Mouse (Mus musculus): ENCODE measurements around the gene Kcnj12.

The Kcnj12 gene

GRCm38 (mm10) chr11:61022550-61023391 is at the start of gene Kcnj12:
Gene Kcnj12, plus strand, starts transcription at chr11:61022564.
- in situ Hi-C loops (cut with MboI, MseI), result no loop called here

DNA sequence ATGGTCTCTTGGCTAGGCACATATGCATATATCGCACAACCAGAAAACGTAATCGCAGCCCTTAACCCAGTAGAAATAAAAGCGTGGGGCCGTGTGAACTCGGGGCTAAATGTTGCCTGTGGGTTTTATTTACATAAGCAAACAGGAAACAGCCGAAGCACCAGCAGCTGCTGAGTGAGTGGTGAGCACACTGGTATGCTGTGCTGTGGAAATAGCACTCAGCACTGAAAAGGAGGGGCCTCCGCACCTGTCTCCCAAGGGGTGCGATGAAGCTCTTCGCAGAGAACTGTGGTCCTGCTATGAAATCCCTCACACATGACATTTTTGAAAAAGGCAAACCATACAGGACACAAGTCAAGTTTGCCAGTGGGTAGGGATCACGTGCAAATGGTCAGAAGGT is 47.3 kb upstream of the Kcnj12 start:
- in situ Hi-C loops (cut with MboI, MseI), result no loop called here

GRCm38 (mm10) chr11:60976234-60976633 is 46.1 kb upstream of the Kcnj12 start:
- in situ Hi-C loops (cut with MboI, MseI), result no loop called here

DNA sequence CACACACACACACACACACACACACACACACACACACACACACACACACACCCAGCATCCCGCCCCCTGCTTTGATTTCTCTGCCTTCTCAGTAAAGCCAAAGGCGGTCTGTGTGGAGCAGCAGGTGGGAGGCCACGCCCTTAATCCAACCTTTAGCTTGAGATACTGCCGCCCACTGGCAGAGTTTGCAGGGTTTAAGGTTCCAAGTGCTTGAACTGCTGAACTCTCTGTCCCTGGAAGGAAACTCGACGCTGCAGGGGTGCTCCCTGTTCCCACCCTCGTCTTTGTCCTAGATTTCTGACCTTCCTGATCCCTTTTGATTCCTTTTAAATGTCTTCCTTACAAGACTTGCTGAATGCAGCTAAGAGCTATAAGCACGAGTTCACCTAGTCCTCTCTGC is 45.6 kb upstream of the Kcnj12 start:
- in situ Hi-C loops (cut with MboI, MseI), result no loop called here

GRCm38 (mm10) chr11:60977153-60977552 is 45.2 kb upstream of the Kcnj12 start:
- in situ Hi-C loops (cut with MboI, MseI), result no loop called here

GRCm38 (mm10) chr11:60978658-60979057 is 43.7 kb upstream of the Kcnj12 start:
- in situ Hi-C loops (cut with MboI, MseI), result no loop called here

GRCm38 (mm10) chr11:60979788-60980187 is 42.6 kb upstream of the Kcnj12 start:
- in situ Hi-C loops (cut with MboI, MseI), result no loop called here

DNA sequence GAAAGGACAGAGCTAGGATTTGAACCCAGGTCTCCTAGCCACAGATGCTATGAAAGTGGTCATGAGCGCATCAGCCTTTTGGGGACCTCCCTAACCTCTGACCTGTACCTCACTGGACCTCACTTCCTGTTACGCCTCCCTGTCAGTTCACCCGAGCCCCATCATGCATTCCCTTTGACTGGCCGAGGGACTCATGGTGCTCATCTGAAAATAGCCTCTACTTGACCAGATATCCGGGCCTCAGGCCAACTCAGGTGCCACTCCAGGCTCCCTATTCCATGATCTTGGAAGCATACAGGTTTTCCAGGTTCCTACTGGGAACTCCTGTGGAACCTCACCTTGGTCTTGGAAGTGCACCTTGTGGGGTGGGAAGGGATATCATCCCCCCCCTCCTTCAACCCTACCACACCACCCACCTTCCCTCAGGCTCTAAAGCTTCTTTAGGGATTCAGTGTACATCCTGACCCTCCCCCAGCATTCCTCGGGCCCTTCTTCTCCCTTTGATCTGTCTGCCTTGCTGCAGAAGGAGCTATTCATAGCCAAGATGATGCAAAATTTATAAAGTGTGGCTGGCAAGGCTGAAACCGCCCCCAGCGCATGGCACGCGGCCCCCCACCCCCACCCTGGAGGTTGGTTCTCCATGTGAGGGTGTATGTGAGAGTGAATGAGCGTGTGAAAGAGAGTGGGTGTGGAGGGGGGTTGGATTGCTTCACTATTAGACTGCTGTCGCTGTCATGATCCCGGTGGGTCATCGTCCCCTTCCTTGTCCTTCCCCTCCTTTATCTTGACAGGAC is 40.5 kb upstream of the Kcnj12 start:
- in situ Hi-C loops (cut with MboI, MseI), result no loop called here

GRCm38 (mm10) chr11:60984912-60985558 is 37.3 kb upstream of the Kcnj12 start:
- in situ Hi-C loops (cut with MboI, MseI), result loop anchor here (5.0 kb wide), 1 partner anchor 92 kb away; no protein-coding TSS in a partner anchor

DNA sequence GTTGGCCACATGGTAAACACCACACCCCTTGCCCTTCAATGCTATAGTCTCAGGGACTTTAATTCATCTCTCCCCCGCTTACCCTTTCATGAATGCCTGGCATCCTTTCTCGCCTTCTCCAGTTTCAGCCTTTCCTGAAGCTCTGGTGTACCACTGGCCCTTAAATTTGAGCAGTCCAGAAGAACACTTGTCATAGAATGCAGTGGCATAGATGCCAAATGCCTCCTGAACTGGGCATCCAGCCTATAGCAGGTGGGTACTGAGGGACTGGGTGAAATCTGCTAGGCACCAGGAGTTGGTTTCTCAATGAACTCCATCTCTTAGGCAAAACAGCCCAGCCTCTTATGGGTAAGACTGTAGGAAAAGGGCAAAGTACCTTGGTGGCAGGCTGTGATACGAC is 31.9 kb upstream of the Kcnj12 start:
- in situ Hi-C loops (cut with MboI, MseI), result no loop called here

DNA sequence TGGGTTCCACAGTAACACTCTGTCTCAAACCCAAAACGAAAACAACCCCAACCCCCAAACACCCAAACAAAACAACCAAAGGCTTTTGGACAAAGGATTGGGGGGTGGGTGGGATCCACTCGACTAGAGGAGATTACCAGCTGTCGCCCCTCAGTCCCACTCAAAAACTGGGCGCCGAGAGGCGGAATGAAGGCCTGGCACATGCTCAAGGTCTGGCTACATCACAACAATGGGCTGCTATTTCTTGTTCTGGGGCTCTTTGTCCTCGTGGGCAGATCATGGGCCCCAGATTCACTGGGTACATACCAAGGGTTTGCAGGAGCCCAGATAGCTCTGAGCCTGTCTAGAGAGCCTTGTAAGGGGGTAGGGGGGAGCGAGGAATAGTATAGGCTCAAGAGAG is 19.6 kb upstream of the Kcnj12 start:
- in situ Hi-C loops (cut with MboI, MseI), result no loop called here

GRCm38 (mm10) chr11:61004046-61004445 is 18.3 kb upstream of the Kcnj12 start:
- in situ Hi-C loops (cut with MboI, MseI), result no loop called here

DNA sequence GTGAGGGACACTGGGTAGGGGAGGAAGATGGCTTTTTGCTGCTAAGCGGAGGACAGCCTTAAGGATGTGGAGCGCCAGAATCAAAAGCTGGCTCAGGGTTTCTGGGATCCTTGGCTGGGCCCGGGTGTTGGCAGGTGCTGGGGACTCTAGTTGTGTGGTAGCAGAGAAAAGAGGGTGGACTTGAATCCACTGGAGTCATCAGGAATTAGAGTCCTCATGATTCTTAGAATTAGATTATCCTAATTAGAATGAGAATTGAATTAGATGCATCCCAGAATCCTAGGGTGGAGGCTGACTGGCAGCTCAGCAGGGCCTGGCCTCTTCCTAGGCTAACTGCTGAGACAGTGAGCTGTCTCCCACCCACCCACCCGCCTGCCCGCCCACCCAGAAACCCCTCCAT is 17.6 kb upstream of the Kcnj12 start:
- in situ Hi-C loops (cut with MboI, MseI), result no loop called here

- in situ Hi-C loops (cut with MboI, MseI), result no loop called here
These were observed 17.0 kb upstream of the Kcnj12 start for GRCm38 (mm10) chr11:61005345-61005744.

DNA sequence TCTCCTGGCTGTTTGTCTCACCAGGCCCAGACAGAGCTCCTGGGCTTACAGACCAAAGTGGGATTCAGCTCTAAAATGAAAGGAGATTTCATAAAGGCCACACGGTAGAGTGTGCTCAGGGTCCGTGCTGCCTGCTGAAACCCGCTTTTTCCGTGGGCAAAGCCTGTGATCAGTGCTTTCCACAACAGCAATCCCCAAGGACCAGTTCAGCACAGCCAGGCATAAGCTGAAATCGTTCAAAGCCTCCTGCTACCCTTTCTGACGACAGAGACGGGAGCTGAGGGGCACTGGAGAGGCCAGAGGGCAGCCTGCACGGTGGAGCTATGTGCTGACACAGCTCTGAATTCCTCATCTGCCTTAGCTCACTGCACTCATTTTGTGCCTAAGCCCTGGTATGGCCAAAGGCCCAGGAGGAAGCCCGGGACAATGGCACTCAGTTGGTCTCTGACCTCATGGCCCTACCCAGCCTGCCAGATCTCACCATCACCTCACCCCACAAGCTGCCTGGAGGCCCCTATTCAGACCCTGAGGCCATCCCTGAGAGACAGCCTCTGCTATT is 10.5 kb upstream of the Kcnj12 start:
- in situ Hi-C loops (cut with MboI, MseI), result no loop called here

- in situ Hi-C loops (cut with MboI, MseI), result no loop called here
These were observed 5.4 kb upstream of the Kcnj12 start for GRCm38 (mm10) chr11:61016866-61017398.

- in situ Hi-C loops (cut with MboI, MseI), result no loop called here
These were observed 1.2 kb upstream of the Kcnj12 start for GRCm38 (mm10) chr11:61021129-61021528.

DNA sequence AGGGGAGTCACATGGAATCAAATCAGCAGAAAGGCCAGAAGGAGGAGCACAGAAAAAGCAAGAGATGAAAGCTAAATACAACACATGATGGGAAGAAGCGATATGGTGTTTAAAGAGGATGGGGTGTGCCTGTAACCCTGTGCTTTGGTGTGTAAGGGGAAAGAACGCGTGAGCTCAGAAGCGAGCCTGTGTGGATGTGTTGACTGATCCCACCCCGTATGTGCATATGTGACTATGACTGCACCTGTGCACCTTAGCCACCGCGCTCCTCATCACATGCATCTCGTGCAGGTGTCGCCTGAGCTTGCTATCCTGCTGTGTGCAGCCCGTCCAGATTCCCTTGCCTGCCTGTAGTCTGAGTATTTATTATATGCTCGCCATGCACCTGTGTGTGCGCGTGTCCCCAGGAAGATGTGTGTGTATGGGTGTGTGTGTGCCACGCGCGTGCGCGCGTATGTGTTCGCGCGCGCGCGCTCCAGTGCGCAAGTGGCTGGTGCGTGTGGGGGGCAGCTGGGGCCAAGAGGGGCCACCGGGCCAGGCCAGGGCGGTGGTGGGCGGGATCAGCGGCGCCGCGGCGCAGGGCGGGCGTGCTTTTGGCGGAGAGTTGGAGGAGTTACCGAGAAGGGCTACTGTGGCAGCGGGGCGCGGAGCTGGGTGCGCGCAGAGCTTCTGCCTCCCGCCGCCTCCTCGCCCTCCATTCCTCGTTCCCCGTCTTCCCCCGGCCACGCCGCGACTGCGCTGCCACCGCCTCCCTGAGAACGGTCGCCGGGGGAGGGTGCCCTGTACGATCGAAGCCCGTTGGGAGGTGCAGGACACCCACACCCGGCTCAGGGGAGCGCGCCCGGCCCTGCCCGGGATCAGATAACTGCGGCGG is 451 bp upstream of the Kcnj12 start:
- in situ Hi-C loops (cut with MboI, MseI), result no loop called here

DNA sequence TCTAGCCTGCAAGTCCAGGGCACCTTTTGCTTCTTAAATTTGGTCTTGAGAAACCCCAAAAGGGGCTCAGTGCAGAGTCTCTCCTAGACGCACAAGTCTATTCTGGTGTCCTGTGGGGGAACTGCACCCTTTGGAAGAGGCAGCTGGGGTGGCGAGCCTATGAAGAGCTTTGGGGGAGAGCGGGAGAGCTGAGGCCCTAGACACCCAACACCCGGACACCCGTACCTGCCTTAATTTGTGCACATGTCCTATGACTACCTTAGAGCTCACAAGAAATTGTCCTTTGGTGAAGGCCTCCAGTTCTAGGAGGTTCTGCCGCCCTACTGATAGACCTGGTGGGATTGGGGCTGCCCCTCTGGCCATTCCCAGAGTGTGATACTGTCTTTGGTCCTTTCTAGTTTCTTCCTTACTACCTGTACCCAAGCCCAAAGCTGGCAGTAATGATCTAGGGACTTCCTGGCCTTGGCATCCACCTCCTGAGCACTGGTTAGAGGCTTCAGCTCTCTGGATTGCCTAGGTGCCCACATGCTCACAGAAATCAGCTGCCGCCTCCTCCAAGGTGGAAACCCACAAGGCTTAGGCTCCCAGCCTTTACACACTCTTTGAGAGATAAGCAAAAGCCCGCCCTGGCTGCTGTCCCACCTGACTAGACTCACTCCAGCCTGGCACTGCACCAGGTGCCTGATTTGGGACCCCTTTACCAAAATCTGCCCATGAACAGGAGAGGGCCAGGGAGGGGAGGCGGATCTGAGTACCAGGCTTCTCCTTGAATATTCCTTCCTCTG is 1.2 kb downstream of the Kcnj12 start:
- in situ Hi-C loops (cut with MboI, MseI), result no loop called here

- in situ Hi-C loops (cut with MboI, MseI), result no loop called here
These were observed 2.0 kb downstream of the Kcnj12 start for GRCm38 (mm10) chr11:61024388-61024787.
